Mouse (Mus musculus): ENCODE results near the gene Gm7029. TPM values are rescaled to one million over a fixed set of nuclear protein-coding genes. Genes with fewer than 3 reads are reported as not detected.
"Not testable (repeated sequence)": the region's sequence is repeated elsewhere in the genome, so short reads cannot be mapped to it uniquely, and the experiment has no call there.

Gene Gm7029
- total RNA-seq (2014; rRNA removed) (not detected in 2 replicates), polyA plus RNA-seq (2015; fragmentation: Nextera tagmentation; extraction: Ambion mirVana) (not detected in 2 replicates)

GRCm38 (mm10) chr17:33873537-33873936 lies at the start of gene Gm7029:
Gm7029 (plus strand) TSS chr17:33873837.
- not testable (repeated sequence) for ATAC-seq; H3K27ac ChIP-seq (ENCODE audit: low read depth, low read length); H3K36me3 ChIP-seq (ENCODE audit: insufficient read depth); H3K4me2 ChIP-seq (ENCODE audit: low read depth); DNase-seq; H3K4me3 ChIP-seq (ENCODE audit: low read depth, low read length); H3K9me3 ChIP-seq (ENCODE audit: low read length); H3K27me3 ChIP-seq (ENCODE audit: insufficient read depth, low read length); H3K4me1 ChIP-seq (ENCODE audit: insufficient read depth); H3K9ac ChIP-seq
- WGBS = 93% methylated on average over 4 of the region's 12 CpGs

GRCm38 (mm10) chr17:33824084-33824996 lies 49.3 kb upstream of the Gm7029 start, which contains the start of the genes Rps28 and Ndufa7:
Rps28 (minus strand) TSS chr17:33824562.
Ndufa7 (plus strand) TSS chr17:33824572.
- peak; percentile 96 for ATAC-seq
- 1% methylated on average over 51 of the region's 51 CpGs for WGBS
- H3K36me3 ChIP-seq (ENCODE audit: insufficient read depth) = peaks cover 34% of the 10 kb centered on the region

GRCm38 (mm10) chr17:33824997-33825330 lies 48.7 kb upstream of the Gm7029 start:
- not testable (repeated sequence) for DNase-seq; H3K9me3 ChIP-seq (ENCODE audit: low read length); ATAC-seq; H3K27me3 ChIP-seq (ENCODE audit: insufficient read depth, low read length)
- Histone ChIP-seq H3K9ac (peak overlapping the region; percentile 87), H3K27ac (ENCODE audit: low read depth, low read length) (peak overlapping the region; percentile 92; the same call in 1 of the 2 replicates), H3K4me2 (ENCODE audit: low read depth) (peak overlapping the region; percentile 66), H3K36me3 (ENCODE audit: insufficient read depth) (peaks cover 33% of the 10 kb centered on the region), H3K4me1 (ENCODE audit: insufficient read depth) (peaks cover 13% of the 10 kb centered on the region), H3K4me3 (ENCODE audit: low read depth, low read length) (peak overlapping the region; percentile 82)
- WGBS = 10% methylated on average over 6 of the region's 6 CpGs

More at GRCm38 (mm10) chr17:33824084-33824996, 49.3 kb upstream of the Gm7029 start, which contains the start of the genes Rps28 and Ndufa7:
- TF ChIP-seq CTCF (IDR thresholded peaks at IDR 0.05; ENCODE audit: low read depth) = no peak
- peak within 1 kb of the TSS; percentile 87 for H3K9ac ChIP-seq
- peak within 1 kb of the TSS; percentile 82 for H3K4me3 ChIP-seq (ENCODE audit: low read depth, low read length)
- peaks cover 13% of the 10 kb centered on the region for H3K4me1 ChIP-seq (ENCODE audit: insufficient read depth)
- H3K4me2 ChIP-seq (ENCODE audit: low read depth) = peak within 1 kb of the TSS; percentile 66
- peak; percentile 99 for DNase-seq
- H3K27me3 ChIP-seq (ENCODE audit: insufficient read depth, low read length) = no peaks in the 10 kb centered on the region
- H3K27ac ChIP-seq (ENCODE audit: low read depth, low read length) = peak within 1 kb of the TSS; percentile 92
- H3K9me3 ChIP-seq (ENCODE audit: low read length) = no peaks in the 10 kb centered on the region

DNA sequence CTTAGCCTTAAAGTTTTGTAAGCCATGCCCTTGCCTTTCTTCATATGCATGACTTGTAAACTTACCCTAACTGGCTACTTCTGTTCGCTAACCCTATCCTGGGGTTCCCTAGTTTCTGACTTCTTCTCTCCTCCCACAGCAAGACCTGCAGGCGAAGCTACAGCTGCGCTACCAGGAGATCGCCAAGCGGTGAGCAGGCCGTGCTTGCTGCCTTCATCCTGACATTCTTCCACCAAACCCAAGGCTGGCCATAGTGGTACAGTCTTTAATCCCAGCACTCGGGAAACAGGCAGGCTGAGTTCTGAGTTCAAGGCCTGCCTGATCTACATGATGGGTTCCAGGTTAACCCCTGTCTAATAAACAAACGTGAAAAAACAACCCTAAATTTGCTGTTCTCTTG lies 48.2 kb upstream of the Gm7029 start:
- Histone ChIP-seq H3K9ac (no peak overlapping the region; the same call in 1 of the 2 replicates), H3K27me3 (ENCODE audit: insufficient read depth, low read length) (no peaks in the 10 kb centered on the region), H3K4me2 (ENCODE audit: low read depth) (peak overlapping the region; percentile 66; the same call in 1 of the 2 replicates), H3K36me3 (ENCODE audit: insufficient read depth) (peaks cover 33% of the 10 kb centered on the region), H3K4me1 (ENCODE audit: insufficient read depth) (peaks cover 13% of the 10 kb centered on the region), H3K9me3 (ENCODE audit: low read length) (no peaks in the 10 kb centered on the region), H3K27ac (ENCODE audit: low read depth, low read length) (no peak overlapping the region), H3K4me3 (ENCODE audit: low read depth, low read length) (no peak overlapping the region)
- no peak for ATAC-seq
- WGBS = 81% methylated on average over 8 of the region's 8 CpGs
- DNase-seq = no peak
- TF ChIP-seq CTCF (IDR thresholded peaks at IDR 0.05; ENCODE audit: low read depth) = no peak

DNA sequence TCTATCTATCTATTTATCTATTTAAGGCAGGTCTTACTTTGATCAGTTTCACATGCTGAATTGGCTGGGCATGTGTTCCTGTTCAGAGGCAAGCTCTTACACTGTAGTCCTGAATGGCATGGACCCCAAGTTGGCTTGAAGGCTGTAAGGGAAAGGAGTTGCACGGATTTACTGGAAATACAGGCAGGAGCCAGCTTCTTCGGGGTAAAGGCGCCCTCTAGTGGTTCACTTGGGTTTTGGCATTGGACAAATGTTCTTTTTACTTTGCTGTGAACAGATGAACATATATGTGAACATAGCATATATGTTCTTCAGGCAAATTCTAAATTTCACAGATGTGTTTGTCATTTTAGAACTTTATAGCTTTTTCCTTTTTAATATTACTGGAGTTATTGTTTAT lies 46.8 kb upstream of the Gm7029 start:
- Histone ChIP-seq H3K27ac (ENCODE audit: low read depth, low read length) (no peak overlapping the region), H3K4me3 (ENCODE audit: low read depth, low read length) (no peak overlapping the region), H3K36me3 (ENCODE audit: insufficient read depth) (peaks cover 34% of the 10 kb centered on the region), H3K9me3 (ENCODE audit: low read length) (no peaks in the 10 kb centered on the region), H3K4me2 (ENCODE audit: low read depth) (no peak overlapping the region), H3K9ac (no peak overlapping the region), H3K4me1 (ENCODE audit: insufficient read depth) (peaks cover 13% of the 10 kb centered on the region), H3K27me3 (ENCODE audit: insufficient read depth, low read length) (no peaks in the 10 kb centered on the region)
- DNase-seq (peak; percentile 86), ATAC-seq (peak; percentile 14; the same call in 1 of the 2 replicates)
- TF ChIP-seq CTCF (IDR thresholded peaks at IDR 0.05; ENCODE audit: low read depth) = peak; percentile 89
- 2% methylated on average over 3 of the region's 3 CpGs for WGBS

GRCm38 (mm10) chr17:33828892-33829291 lies 44.7 kb upstream of the Gm7029 start:
- TF ChIP-seq CTCF (IDR thresholded peaks at IDR 0.05; ENCODE audit: low read depth) = no peak
- H3K4me1 ChIP-seq (ENCODE audit: insufficient read depth) = peaks cover 3% of the 10 kb centered on the region; the same call in 1 of the 2 replicates
- DNase-seq (no peak), ATAC-seq (no peak)
- H3K27me3 ChIP-seq (ENCODE audit: insufficient read depth, low read length) = no peaks in the 10 kb centered on the region
- peaks cover 38% of the 10 kb centered on the region for H3K36me3 ChIP-seq (ENCODE audit: insufficient read depth)
- H3K9me3 ChIP-seq (ENCODE audit: low read length) = no peaks in the 10 kb centered on the region
- H3K27ac ChIP-seq (ENCODE audit: low read depth, low read length) = no peak overlapping the region
- H3K4me2 ChIP-seq (ENCODE audit: low read depth) = no peak overlapping the region
- H3K9ac ChIP-seq = no peak overlapping the region
- WGBS = 30% methylated on average over 2 of the region's 2 CpGs
- H3K4me3 ChIP-seq (ENCODE audit: low read depth, low read length) = no peak overlapping the region

DNA sequence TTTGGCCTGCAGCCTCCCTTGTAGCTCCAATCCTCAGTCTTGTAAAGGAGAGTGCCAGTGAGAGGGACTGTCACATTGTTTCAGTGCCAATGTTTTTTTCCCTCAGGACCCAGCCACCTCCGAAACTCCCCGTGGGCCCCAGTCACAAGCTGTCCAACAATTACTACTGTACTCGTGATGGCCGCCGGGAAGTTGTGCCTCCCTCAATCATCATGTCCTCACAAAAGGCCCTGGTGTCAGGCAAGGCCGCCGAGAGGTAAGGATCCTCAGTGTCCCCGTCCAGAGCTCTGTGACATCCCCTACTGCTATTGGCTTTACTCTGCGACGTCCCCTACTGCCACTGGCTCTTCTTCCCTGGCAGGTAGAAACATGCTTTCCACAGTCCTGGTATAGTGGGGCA lies 44.1 kb upstream of the Gm7029 start:
- DNase-seq (no peak), ATAC-seq (no peak)
- 82% methylated on average over 10 of the region's 10 CpGs for WGBS
- no peak for TF ChIP-seq CTCF (IDR thresholded peaks at IDR 0.05; ENCODE audit: low read depth)
- peaks cover 44% of the 10 kb centered on the region for H3K36me3 ChIP-seq (ENCODE audit: insufficient read depth)
- H3K27me3 ChIP-seq (ENCODE audit: insufficient read depth, low read length) = no peaks in the 10 kb centered on the region
- H3K4me2 ChIP-seq (ENCODE audit: low read depth) = no peak overlapping the region
- no peaks in the 10 kb centered on the region for H3K9me3 ChIP-seq (ENCODE audit: low read length)
- no peak overlapping the region for H3K27ac ChIP-seq (ENCODE audit: low read depth, low read length)
- H3K4me1 ChIP-seq (ENCODE audit: insufficient read depth) = peaks cover 3% of the 10 kb centered on the region; the same call in 1 of the 2 replicates
- H3K4me3 ChIP-seq (ENCODE audit: low read depth, low read length) = no peak overlapping the region
- H3K9ac ChIP-seq = no peak overlapping the region

All from forebrain, postnatal 0 days (tissue).